Mouse (Mus musculus) B cell, adult 62 days (primary cell): ENCODE results near the gene Gm28047. TPM values are rescaled to one million over a fixed set of nuclear protein-coding genes. Genes with fewer than 3 reads are reported as not detected.

Experiments
- total RNA-seq: library from RNA; stranded (reverse); gene quantifications from 4 replicates; pipeline ENCODE4 v1.2.4, GENCODE M21; 2023

Gm28047 gene
- 3.7 TPM in 1 of 4 replicates, not detected in the others for total RNA-seq

DNA sequence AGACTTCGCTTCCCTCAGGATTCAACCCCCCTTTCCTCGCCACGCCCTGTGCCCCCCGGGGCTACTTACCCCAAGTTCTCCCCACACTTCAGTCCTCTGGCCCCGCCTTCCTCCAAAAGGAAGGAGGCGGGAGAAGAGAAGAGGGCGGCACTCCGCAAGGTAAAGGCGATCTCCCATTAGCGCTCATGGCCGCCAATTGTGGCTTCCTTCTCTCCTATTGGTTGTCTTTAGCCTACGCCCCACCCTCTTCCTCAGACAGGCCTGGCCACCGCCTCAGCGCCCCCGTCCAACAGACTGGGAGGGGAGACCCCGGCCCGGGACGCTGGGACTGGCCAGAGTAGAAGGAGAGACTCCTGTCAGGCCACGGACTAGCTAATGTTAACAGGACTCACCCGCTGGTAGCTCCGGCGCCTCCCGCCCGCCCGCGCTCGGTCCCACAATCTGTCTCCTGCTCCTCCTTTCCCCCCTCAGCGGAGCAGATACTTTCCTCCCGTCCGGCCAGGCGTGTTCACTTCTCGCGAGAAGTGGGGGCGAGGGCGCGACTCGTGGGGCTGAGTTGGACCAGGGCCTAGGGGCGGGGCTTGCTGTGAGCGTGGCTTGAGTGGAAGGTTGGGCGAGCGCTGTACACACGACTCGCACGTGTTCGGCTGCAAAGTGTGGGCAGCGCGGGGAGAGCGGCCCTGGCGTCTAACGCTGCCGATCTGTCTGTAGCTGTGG, at the start of gene Gm28047, which contains the start of gene Atf7:
Gene Gm28047 (minus strand): TSS at position 98 of the 717 bp plus-strand sequence.
Gene Atf7 (minus strand): TSS at position 495 of the 717 bp plus-strand sequence.

DNA sequence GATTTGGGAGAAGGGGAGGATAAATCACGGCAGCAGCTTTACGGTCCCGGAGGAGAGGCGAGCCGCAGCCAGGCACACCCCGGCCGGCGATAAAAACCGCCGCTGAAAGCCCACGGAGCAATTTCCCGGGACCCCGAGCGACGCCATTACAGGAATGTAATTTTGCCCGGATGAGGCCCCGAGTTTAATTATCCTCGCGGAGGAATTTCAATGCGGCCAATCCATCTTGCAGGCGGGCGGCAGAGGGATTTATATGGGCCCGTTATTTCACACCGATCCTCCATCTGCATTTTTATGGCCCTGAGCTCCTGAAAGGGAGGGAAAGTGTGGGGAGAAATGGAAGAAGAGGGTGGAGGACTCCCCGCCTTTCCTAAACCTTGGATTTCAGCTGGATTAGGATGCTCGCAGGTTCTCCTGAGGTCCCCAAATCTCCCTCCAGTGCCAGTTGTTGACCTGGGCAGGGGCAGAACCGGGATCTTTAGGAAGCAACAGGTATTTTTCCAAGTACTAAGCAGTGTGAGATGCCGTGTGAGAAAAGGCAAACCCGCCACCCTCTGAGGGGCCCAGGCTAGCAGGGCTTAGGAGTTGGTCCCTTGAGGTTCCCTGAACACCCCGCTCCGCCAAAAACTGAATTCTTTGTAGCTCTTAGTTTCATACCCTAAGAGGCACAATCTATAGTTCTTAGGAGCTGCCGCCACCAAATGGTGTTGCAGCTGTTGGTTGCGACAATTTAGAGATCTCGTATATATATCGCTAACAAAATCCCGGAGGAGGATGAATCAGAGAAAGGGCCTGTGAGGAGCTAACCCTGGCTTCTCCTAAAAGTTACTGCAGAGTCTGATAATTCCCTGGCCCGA, 47.6 kb upstream of the Gm28047 start, which contains the start of gene Atp5g2:
Gene Atp5g2 (minus strand): TSS at position 138 of the 857 bp plus-strand sequence.

DNA sequence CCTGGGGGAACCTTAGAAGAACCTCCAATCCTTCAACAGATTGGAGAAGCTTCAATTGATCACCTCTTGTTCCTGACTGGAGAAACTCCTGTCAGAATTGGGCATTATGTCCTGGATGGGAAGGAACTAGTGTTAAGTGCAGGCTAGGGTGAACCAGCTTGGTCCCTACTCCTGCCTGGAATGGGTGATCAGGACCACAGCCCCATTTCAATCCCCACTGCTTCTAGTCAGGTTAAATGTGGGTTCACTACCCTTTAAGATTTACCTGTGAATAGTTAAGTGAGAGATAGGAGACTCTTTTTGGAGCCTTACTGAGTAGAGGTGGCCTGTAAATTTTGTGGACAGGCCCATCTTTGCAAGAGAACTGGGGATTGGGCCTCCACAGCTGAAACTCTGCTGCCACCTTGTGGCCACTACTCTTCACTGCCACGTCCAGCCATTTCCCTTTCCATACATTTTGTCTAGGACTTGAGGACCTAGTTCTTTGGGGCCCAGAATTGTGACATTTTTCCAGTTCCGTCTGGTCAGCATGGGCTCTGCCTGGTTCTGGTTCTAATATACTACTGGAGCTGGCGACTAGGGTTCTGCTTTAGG, 99.9 kb downstream of the Gm28047 start, which contains the start of gene Npff:
Gene Npff (minus strand): TSS at position 51 of the 594 bp plus-strand sequence.

DNA sequence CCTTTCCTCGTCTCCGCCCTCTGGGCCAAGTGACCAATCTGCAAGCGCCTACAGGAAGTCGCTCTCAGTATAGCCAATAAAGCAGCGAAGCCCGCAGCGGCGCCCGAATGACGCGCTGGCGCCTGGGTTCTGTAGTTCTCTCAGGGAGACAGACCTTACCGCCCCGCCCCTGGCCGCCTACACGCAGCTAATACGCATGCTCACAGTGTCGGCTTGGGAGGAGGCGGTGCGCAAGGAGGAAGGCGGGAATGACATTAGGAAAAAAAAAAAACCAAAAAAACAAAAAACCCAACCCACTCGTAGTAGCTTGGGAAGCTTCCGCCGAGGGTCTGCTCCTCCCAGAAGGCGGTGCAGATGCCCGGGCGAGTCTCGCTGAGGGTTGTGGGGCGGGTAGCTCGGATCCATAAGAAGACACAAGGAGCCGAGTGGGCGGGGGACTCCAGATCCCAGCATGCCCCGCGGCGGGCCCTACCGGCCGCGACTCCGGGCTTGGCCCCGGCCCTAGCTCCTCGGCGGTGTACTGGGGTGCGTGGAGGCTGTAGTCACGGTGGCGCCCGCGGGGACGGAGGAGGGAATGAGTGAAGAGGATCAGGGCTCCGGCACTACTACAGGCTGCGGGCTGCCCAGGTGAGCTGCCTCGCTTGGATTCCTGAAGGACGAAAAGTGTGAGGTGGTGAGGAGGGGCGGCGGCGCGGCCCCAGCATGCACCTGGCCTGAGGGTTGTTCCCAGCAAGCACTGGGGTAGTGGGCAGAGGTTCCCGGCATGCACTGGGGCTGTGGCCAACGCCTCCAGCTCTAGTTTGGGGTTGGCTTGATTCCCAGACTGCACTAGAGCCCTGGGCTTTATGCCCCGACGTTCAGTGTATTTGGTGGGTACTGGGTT, 106.7 kb downstream of the Gm28047 start, which contains the start of gene Tarbp2:
Gene Tarbp2 (plus strand): TSS at position 217 of the 883 bp plus-strand sequence.

DNA sequence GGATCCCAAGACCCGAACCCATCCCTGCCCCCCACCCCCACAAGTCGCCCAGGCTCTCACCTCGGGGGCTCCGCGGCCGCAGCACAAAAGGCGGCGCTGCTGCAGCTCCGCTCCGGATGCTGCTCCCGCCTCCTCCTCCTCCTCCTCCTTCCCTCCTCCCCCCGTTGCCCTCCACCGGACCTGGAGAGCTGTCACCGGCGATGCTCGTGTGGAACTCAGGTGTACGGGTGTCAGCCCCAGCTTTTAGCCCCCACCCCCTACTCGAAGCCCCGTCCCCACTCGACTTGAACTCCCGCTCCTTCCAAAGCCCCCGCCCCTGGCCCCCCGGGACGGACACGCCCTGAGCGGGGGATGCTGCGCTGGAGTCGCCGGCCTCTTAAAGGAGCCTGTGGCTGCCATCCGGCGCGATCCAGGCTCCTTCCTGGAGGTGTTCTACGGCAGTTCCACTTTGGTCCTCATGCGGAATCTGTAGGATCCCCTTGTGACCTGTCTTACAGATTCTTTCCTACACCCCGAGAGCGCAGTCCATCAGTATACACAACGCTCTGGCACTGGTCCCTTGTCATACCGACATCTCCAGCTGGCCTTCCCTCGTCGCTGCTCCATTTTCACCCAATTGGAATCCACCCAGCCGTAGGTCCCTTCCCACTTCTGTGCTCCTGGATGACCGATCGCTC, 108.0 kb downstream of the Gm28047 start, which contains the start of gene Map3k12:
Gene Map3k12 (minus strand): TSS at position 337 of the 677 bp plus-strand sequence.

DNA sequence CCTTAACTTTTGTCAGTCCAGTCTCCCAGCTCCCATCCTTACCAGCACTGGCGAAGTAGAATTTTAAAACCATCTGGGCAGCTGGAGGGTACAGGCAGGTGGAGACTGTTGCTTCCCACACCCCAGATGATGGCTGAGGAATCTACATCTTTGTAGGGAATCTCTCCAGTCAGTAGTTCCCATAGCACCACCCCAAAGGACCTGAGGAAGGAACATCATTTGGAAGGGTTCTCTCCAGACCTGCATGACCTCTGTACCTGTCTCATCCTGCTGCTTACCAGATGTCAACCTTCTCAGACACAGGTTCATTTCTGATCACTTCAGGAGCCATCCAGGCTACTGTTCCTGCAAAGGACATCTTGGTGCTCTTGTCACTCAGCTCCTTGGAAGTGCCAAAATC, 121.4 kb downstream of the Gm28047 start, which contains the start of gene Gm10337:
Gene Gm10337 (plus strand): TSS at position 276 of the 400 bp plus-strand sequence.

Other genes with a start within 250 kb of the Gm28047 start
- 173 to 210 TPM (median 184 TPM) in 4 replicates for gene Sp1, start 218.9 kb downstream of the Gm28047 start, total RNA-seq
- gene Amhr2, start 179.7 kb downstream of the Gm28047 start, total RNA-seq, result 0.46 to 8.5 TPM (median 0.73 TPM) in 4 replicates
- gene Prr13, start 166.0 kb downstream of the Gm28047 start, total RNA-seq, result 86.5 to 104 TPM (median 95.4 TPM) in 4 replicates
- 728 to 764 TPM (median 734 TPM) in 4 replicates for gene Pcbp2, start 154.5 kb downstream of the Gm28047 start, total RNA-seq
- 8.3 to 18.6 TPM (median 11.2 TPM) in 3 of 4 replicates, not detected in the other for gene Gm10337, start 121.3 kb downstream of the Gm28047 start, total RNA-seq
- gene Map3k12, start 108.0 kb downstream of the Gm28047 start, total RNA-seq, result 0.88 to 1.8 TPM (median 1.1 TPM) in 4 replicates
- 41.6 to 48.9 TPM (median 44.6 TPM) in 4 replicates for gene Tarbp2, start 106.9 kb downstream of the Gm28047 start, total RNA-seq
- 17.0 to 20.3 TPM (median 18.8 TPM) in 4 replicates for gene Npff, start 100.1 kb downstream of the Gm28047 start, total RNA-seq
- gene Atf7, start 397 bp upstream of the Gm28047 start, total RNA-seq, result 121 to 148 TPM (median 133 TPM) in 4 replicates
- 6.0 to 12.5 TPM (median 10.4 TPM) in 4 replicates for gene Atp5g2, start 47.3 kb upstream of the Gm28047 start, total RNA-seq
- gene Calcoco1, start 97.1 kb upstream of the Gm28047 start, total RNA-seq, result 46.4 to 65.2 TPM (median 57.8 TPM) in 4 replicates